Mouse (Mus musculus): ENCODE measurements around the gene Zscan20. TPM values are rescaled to one million over a fixed set of nuclear protein-coding genes. Genes with fewer than 3 reads are reported as not detected.
"Not testable (repeated sequence)": the region's sequence is repeated elsewhere in the genome, so short reads cannot be mapped to it uniquely, and the experiment has no call there.

Zscan20 gene
- polyA plus RNA-seq, 1 experiment from 2014 or later: 6.1 TPM

GRCm38 (mm10) chr4:128609276-128609924, 498 bp downstream of the Zscan20 start:
- WGBS: 10% methylated on average over 26 of the region's 27 CpGs
- Histone ChIP-seq H3K27me3 (replicated peaks) (no peaks in the 10 kb centered on the region), H3K4me3 (peak overlapping the region; percentile 64), H3K36me3 (replicated peaks) (0 out of 2 replicates have a peak, but pooled peaks cover 1% of the 10 kb centered on the region), H3K4me1 (peaks cover 21% of the 10 kb centered on the region), H3K27ac (peak overlapping the region; percentile 63), H3K9ac (peak overlapping the region; percentile 61), H3K4me2 (peak overlapping the region; percentile 68), H3K9me3 (no peaks in the 10 kb centered on the region)
- ATAC-seq (replicated peaks): no peak

- H3K4me2 ChIP-seq: no peak overlapping the region
- 78% methylated on average over 11 of the region's 11 CpGs for WGBS
- no peaks in the 10 kb centered on the region for H3K9me3 ChIP-seq
- ATAC-seq (replicated peaks): no peak
- H3K27ac ChIP-seq: no peak overlapping the region
- peaks cover 17% of the 10 kb centered on the region; the same call in 1 of the 2 replicates for H3K36me3 ChIP-seq (replicated peaks)
- peaks cover 21% of the 10 kb centered on the region for H3K4me1 ChIP-seq
- H3K9ac ChIP-seq: no peak overlapping the region
- H3K27me3 ChIP-seq (replicated peaks): no peaks in the 10 kb centered on the region
- H3K4me3 ChIP-seq: no peak overlapping the region
These were observed 2.2 kb downstream of the Zscan20 start for GRCm38 (mm10) chr4:128607661-128608060.

DNA sequence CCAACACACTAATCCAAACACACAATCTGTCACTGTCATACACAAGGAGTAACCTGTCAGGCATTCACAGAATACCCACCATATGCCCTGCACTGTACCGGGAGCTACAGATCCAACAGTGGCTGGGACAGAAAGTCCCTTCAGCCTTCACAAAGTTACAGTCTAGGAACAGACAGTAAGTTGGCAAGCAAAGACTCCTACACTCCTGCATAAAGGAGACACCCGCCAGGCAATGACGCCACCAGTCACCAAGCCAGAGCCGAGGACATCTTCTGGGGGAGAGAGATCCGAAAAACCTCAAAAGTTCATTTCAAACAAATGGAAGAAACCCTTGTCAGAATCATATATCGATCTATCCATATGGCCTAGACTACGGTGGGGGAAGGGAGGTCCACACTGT, 3.3 kb downstream of the Zscan20 start:
- WGBS: 96% methylated on average over 7 of the region's 7 CpGs
- no peak overlapping the region for H3K9ac ChIP-seq
- H3K4me2 ChIP-seq: no peak overlapping the region
- no peak overlapping the region for H3K27ac ChIP-seq
- ATAC-seq (replicated peaks): no peak
- H3K9me3 ChIP-seq: no peaks in the 10 kb centered on the region
- no peak overlapping the region for H3K4me3 ChIP-seq
- no peaks in the 10 kb centered on the region for H3K27me3 ChIP-seq (replicated peaks)
- H3K4me1 ChIP-seq: peaks cover 21% of the 10 kb centered on the region
- H3K36me3 ChIP-seq (replicated peaks): peaks cover 23% of the 10 kb centered on the region; the same call in 1 of the 2 replicates

GRCm38 (mm10) chr4:128597801-128598560, 11.9 kb downstream of the Zscan20 start:
- H3K9me3 ChIP-seq: no peaks in the 10 kb centered on the region
- no peaks in the 10 kb centered on the region for H3K4me1 ChIP-seq
- H3K9ac ChIP-seq: no peak overlapping the region
- no peaks in the 10 kb centered on the region for H3K27me3 ChIP-seq (replicated peaks)
- H3K27ac ChIP-seq: no peak overlapping the region
- H3K4me3 ChIP-seq: no peak overlapping the region
- ATAC-seq (replicated peaks): no peak
- H3K36me3 ChIP-seq (replicated peaks): peaks cover 10% of the 10 kb centered on the region; the same call in 1 of the 2 replicates
- H3K4me2 ChIP-seq: no peak overlapping the region
- 92% methylated on average over 12 of the region's 12 CpGs for WGBS

DNA sequence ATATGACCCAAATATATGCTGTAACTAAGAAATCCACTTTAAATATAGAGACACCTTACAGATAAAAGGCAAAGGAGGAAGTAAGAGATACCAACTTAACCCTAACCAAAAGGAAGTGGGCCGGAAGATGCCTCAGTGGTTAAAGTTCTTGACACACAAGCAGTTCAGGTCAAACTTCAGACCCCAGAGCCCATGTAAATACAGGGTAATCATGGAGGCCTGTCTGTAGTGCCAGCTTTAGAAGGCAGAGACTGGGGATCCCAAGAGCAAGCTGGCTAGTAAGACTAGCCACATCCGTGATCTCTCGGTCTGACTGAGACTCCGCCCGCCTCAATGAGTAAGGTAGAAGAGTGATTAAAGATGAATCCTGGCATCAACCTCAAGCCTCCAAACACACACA, 15.8 kb downstream of the Zscan20 start:
- Histone ChIP-seq H3K27me3 (replicated peaks) (no peaks in the 10 kb centered on the region), H3K4me3 (no peak overlapping the region), H3K4me2 (no peak overlapping the region), H3K36me3 (replicated peaks) (peaks cover 7% of the 10 kb centered on the region), H3K9ac (no peak overlapping the region), H3K4me1 (no peaks in the 10 kb centered on the region), H3K9me3 (no peaks in the 10 kb centered on the region), H3K27ac (no peak overlapping the region)
- 93% methylated on average over 5 of the region's 5 CpGs for WGBS
- ATAC-seq (replicated peaks): no peak

GRCm38 (mm10) chr4:128593286-128593685, 16.6 kb downstream of the Zscan20 start:
- ATAC-seq (replicated peaks): no peak
- WGBS: 99% methylated on average over 4 of the region's 4 CpGs
- Histone ChIP-seq H3K4me2 (no peak overlapping the region), H3K4me3 (no peak overlapping the region), H3K9me3 (no peaks in the 10 kb centered on the region), H3K9ac (no peak overlapping the region), H3K36me3 (replicated peaks) (peaks cover 13% of the 10 kb centered on the region), H3K27me3 (replicated peaks) (no peaks in the 10 kb centered on the region), H3K27ac (no peak overlapping the region), H3K4me1 (no peaks in the 10 kb centered on the region)

- ATAC-seq (replicated peaks): no peak
- Histone ChIP-seq H3K36me3 (replicated peaks) (peaks cover 48% of the 10 kb centered on the region), H3K9me3 (peaks cover 25% of the 10 kb centered on the region), H3K27ac (no peak overlapping the region), H3K9ac (no peak overlapping the region), H3K4me3 (no peak overlapping the region), H3K4me1 (no peaks in the 10 kb centered on the region), H3K27me3 (replicated peaks) (no peaks in the 10 kb centered on the region), H3K4me2 (no peak overlapping the region)
- WGBS: 67% methylated on average over 4 of the region's 4 CpGs
These were observed 30.7 kb downstream of the Zscan20 start for GRCm38 (mm10) chr4:128579182-128579581.

DNA sequence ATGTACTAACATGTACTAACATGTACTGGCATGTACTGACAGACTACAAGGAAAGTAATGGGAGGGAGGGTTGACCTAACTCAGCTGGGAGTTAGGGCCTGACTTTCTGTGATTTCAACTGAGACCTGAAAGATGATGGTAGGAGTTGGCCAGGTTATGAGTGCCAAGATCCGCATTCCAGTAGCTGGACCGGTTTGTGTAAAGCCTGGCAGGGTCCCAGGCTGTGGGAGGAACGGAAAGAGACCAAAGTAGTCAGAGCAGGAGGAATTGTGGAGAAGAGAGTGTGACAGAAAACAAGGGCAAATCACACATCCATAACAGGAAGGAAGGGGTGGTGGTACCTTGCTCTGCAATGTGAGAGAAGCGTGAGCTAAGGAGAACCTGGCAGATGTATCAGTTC, 34.1 kb downstream of the Zscan20 start:
- no peaks in the 10 kb centered on the region for H3K4me1 ChIP-seq
- H3K9me3 ChIP-seq: no peaks in the 10 kb centered on the region
- H3K9ac ChIP-seq: no peak overlapping the region
- no peak for ATAC-seq (replicated peaks)
- peaks cover 18% of the 10 kb centered on the region for H3K36me3 ChIP-seq (replicated peaks)
- H3K27me3 ChIP-seq (replicated peaks): no peaks in the 10 kb centered on the region
- 92% methylated on average over 4 of the region's 4 CpGs for WGBS
- no peak overlapping the region for H3K4me2 ChIP-seq
- no peak overlapping the region for H3K4me3 ChIP-seq
- no peak overlapping the region for H3K27ac ChIP-seq

DNA sequence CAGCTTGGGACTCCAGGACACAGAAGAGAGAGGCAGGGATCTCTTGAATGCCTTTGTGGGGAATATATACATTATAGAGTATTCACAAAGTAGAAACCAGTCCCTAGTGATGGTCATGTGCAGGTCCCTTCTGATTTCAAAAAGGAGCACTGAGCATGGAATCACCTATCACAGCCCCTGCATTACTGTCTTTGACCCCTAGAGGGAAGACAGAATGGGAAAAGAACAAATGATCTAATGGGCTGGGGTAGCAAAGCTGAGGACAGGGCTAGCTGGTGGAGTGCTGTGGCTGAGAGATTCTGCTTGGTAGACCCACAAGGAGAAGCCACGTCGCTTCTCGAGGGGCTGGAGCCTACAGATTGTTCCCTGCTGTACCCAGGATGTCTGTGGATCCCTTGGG, 49.6 kb downstream of the Zscan20 start:
- no peak overlapping the region for H3K4me3 ChIP-seq
- H3K9ac ChIP-seq: no peak overlapping the region
- no peak for ATAC-seq (replicated peaks)
- peaks cover 30% of the 10 kb centered on the region for H3K36me3 ChIP-seq (replicated peaks)
- no peak overlapping the region for H3K4me2 ChIP-seq
- no peaks in the 10 kb centered on the region for H3K4me1 ChIP-seq
- H3K27ac ChIP-seq: no peak overlapping the region
- H3K27me3 ChIP-seq (replicated peaks): no peaks in the 10 kb centered on the region
- WGBS: 79% methylated on average over 3 of the region's 3 CpGs
- H3K9me3 ChIP-seq: no peaks in the 10 kb centered on the region

- ATAC-seq (replicated peaks): no peak
- no peak overlapping the region for H3K9ac ChIP-seq
- H3K9me3 ChIP-seq: no peaks in the 10 kb centered on the region
- no peak overlapping the region for H3K4me3 ChIP-seq
- H3K4me2 ChIP-seq: no peak overlapping the region
- no peaks in the 10 kb centered on the region for H3K27me3 ChIP-seq (replicated peaks)
- 98% methylated on average over 2 of the region's 2 CpGs for WGBS
- no peak overlapping the region for H3K27ac ChIP-seq
- peaks cover 20% of the 10 kb centered on the region for H3K36me3 ChIP-seq (replicated peaks)
- no peaks in the 10 kb centered on the region for H3K4me1 ChIP-seq
These were observed 55.7 kb downstream of the Zscan20 start for GRCm38 (mm10) chr4:128554198-128554597.

GRCm38 (mm10) chr4:128550756-128551155, 59.1 kb downstream of the Zscan20 start:
- no peaks in the 10 kb centered on the region for H3K27me3 ChIP-seq (replicated peaks)
- no peak overlapping the region for H3K9ac ChIP-seq
- no peak overlapping the region for H3K27ac ChIP-seq
- H3K36me3 ChIP-seq (replicated peaks): peaks cover 17% of the 10 kb centered on the region
- WGBS: 86% methylated on average over 6 of the region's 6 CpGs
- no peak for ATAC-seq (replicated peaks)
- no peak overlapping the region for H3K4me2 ChIP-seq
- no peak overlapping the region for H3K4me3 ChIP-seq
- H3K4me1 ChIP-seq: no peaks in the 10 kb centered on the region
- H3K9me3 ChIP-seq: no peaks in the 10 kb centered on the region

GRCm38 (mm10) chr4:128543956-128544486, 65.9 kb downstream of the Zscan20 start:
- H3K27me3 ChIP-seq (replicated peaks); H3K9ac ChIP-seq; H3K4me2 ChIP-seq; H3K27ac ChIP-seq; H3K4me3 ChIP-seq; H3K4me1 ChIP-seq; H3K9me3 ChIP-seq; ATAC-seq (replicated peaks): not testable (repeated sequence)
- WGBS: 89% methylated on average over 2 of the region's 2 CpGs
- H3K36me3 ChIP-seq (replicated peaks): peaks cover 14% of the 10 kb centered on the region; the same call in 1 of the 2 replicates

All from midbrain, embryonic 15.5 days (tissue).